Mouse (Mus musculus) spleen, adult 2 months (tissue): ENCODE results near the gene Eml5. TPM values are rescaled to one million over a fixed set of nuclear protein-coding genes. Genes with fewer than 3 reads are reported as not detected.

Experiments used
- DNase-seq, 2 experiments: peaks; one replicate each; pipeline versions ENCODE4 v3.0.0 to v3.0.0-alpha.2; 2012 to 2021; ENCODE audit warnings: low spot score in 2 of 2, low read depth in 1 of 2
- H3K27ac ChIP-seq: fragments of 200-500 bp; 2 replicates; pipeline ENCODE4 v1.5.1; 2012; ENCODE audit warnings: low read length, inconsistent platforms; ENCODE audit not compliant: insufficient read depth
- H3K27me3 ChIP-seq: fragments of 200-500 bp; 2 replicates; pipeline ENCODE4 v1.6.1; 2012; ENCODE audit warnings: mild to moderate bottlenecking, moderate library complexity, low read length, inconsistent platforms; ENCODE audit not compliant: control insufficient read depth, insufficient read depth
- H3K36me3 ChIP-seq: fragments of 200-500 bp; 2 replicates; pipeline ENCODE4 v1.6.1; 2012; ENCODE audit warnings: mild to moderate bottlenecking, low read length, inconsistent platforms; ENCODE audit not compliant: control insufficient read depth, insufficient read depth
- H3K4me1 ChIP-seq: fragments of 200-500 bp; 2 replicates; pipeline ENCODE4 v1.6.1; 2011; ENCODE audit warnings: inconsistent platforms; ENCODE audit not compliant: control insufficient read depth, insufficient read depth, insufficient read length
- H3K4me3 ChIP-seq: fragments of 200-500 bp; 2 replicates; pipeline ENCODE4 v1.5.1; 2011; ENCODE audit warnings: mild to moderate bottlenecking, inconsistent platforms; ENCODE audit not compliant: insufficient read depth, insufficient read length; ENCODE audit errors: extremely low read depth
- CTCF ChIP-seq: fragments of 200-500 bp; IDR thresholded peaks from 2 replicates; pipeline ENCODE4 v1.5.1; 2011; ENCODE audit warnings: mild to moderate bottlenecking, inconsistent platforms; ENCODE audit not compliant: insufficient read depth, insufficient read length, insufficient replicate concordance; ENCODE audit errors: extremely low read depth
- POLR2A ChIP-seq: fragments of 200-500 bp; IDR thresholded peaks from 2 replicates; pipeline ENCODE4 v1.6.1; 2011; ENCODE audit warnings: low read depth, low read length, inconsistent platforms
- WGBS: fragments of 180-500 bp; shearing (Covaris S2); methylation state at CpG from one replicate; pipeline ENCODE4 v1.1.7; 2018; 5-methylcytosine and 5-hydroxymethylcytosine counted together
- polyA plus RNA-seq: library from polyadenylated mRNA; depleted of rRNA; stranded (reverse); fragments of >200 nt; gene quantifications from 2 replicates; pipeline ENCODE4 v1.2.3, GENCODE M21; 2012

The Eml5 gene
- polyA plus RNA-seq, 1 experiment: 3.6 TPM

DNA sequence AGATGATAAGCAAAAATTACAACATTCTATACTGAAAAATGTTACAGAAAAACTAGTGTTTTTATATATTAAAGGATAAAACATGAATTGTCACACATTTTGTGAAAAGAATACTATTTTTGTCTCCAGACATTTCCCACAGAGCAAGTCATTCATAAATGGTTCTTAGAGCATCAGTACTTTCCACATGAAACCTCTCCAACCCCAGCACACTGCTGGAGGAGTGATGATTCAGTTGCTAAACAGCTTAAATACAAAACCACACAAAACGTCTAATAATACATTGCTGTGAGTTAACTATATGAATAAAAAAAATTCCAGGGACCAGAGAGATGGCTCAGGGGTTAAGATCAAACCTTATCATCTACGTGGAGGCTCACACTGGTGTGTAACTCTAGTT, 26.1 kb downstream of the Eml5 start:
- 84% methylated on average over 2 of the region's 2 CpGs for WGBS
- Histone ChIP-seq H3K27me3 (no peaks in the 10 kb centered on the region), H3K27ac (no peak overlapping the region), H3K36me3 (no peaks in the 10 kb centered on the region; the same call in 1 of the 2 replicates), H3K4me3 (no peak overlapping the region), H3K4me1 (no peaks in the 10 kb centered on the region)
- no peak for TF ChIP-seq POLR2A
- TF ChIP-seq CTCF: no peak
- no peak for DNase-seq

- DNase-seq: no peak
- WGBS: 93% methylated on average over 10 of the region's 10 CpGs
- TF ChIP-seq CTCF (no peak), POLR2A (no peak)
- Histone ChIP-seq H3K4me1 (no peaks in the 10 kb centered on the region), H3K27me3 (no peaks in the 10 kb centered on the region), H3K36me3 (no peaks in the 10 kb centered on the region), H3K4me3 (no peak overlapping the region), H3K27ac (no peak overlapping the region)
Measured at GRCm38 (mm10) chr12:98872836-98873235, 28.4 kb downstream of the Eml5 start.

GRCm38 (mm10) chr12:98863436-98863835, 37.8 kb downstream of the Eml5 start:
- no peak for DNase-seq
- no peaks in the 10 kb centered on the region for H3K27me3 ChIP-seq
- H3K4me3 ChIP-seq: no peak overlapping the region
- 65% methylated on average over 4 of the region's 4 CpGs for WGBS
- no peaks in the 10 kb centered on the region for H3K4me1 ChIP-seq
- no peak overlapping the region for H3K27ac ChIP-seq
- H3K36me3 ChIP-seq: no peaks in the 10 kb centered on the region
- TF ChIP-seq CTCF (no peak), POLR2A (no peak)

DNA sequence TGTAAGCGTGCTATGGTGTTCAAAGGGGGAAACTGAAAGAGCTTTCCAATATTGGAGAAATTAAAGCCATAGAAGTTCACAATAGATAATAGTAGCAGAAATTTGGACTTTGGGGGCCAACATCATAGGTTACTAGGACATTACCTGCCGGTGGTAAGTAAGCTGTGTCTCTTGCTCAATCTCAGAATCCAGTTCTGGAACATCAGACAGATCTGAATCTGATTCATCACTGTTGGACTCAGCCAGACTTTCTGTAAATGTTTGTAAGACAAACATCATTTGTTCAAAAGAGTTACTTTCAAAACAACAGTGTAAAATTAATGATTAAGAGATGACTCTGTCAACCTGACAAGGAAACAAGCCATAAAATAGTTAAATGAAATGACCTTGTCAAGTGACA, 41.0 kb downstream of the Eml5 start:
- no peak for DNase-seq
- Histone ChIP-seq H3K4me3 (no peak overlapping the region), H3K27me3 (no peaks in the 10 kb centered on the region), H3K36me3 (no peaks in the 10 kb centered on the region), H3K27ac (no peak overlapping the region), H3K4me1 (no peaks in the 10 kb centered on the region)
- 92% methylated on average over 2 of the region's 2 CpGs for WGBS
- no peak for TF ChIP-seq POLR2A
- no peak for TF ChIP-seq CTCF

DNA sequence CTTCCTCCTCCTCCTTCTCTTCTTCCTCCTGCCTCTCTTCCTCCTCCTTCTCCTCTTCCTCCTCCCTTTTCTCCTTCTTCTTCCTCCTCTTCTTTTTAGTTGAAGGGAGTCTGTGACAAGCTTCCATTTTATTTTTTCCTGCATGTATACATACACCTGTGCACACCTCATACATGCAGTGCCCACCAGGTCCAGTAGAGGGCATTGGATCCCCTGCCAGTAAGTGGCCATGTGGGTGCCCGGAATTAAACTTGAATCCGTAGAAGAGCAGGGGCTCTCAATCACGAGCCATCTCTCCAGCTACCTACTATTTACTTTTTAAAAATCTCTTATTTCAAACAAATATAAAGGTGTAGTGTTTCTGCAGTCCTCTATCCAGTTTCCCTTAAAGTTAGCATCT, 50.5 kb downstream of the Eml5 start:
- no peaks in the 10 kb centered on the region for H3K4me1 ChIP-seq
- H3K4me3 ChIP-seq: no peak overlapping the region
- H3K27ac ChIP-seq: no peak overlapping the region
- TF ChIP-seq CTCF (peak; percentile 48; the same call in 1 of the 2 replicates), POLR2A (no peak)
- no peaks in the 10 kb centered on the region for H3K36me3 ChIP-seq
- H3K27me3 ChIP-seq: no peaks in the 10 kb centered on the region
- peak; percentile 4 to 52 for DNase-seq
- 15% methylated on average over 3 of the region's 3 CpGs for WGBS

DNA sequence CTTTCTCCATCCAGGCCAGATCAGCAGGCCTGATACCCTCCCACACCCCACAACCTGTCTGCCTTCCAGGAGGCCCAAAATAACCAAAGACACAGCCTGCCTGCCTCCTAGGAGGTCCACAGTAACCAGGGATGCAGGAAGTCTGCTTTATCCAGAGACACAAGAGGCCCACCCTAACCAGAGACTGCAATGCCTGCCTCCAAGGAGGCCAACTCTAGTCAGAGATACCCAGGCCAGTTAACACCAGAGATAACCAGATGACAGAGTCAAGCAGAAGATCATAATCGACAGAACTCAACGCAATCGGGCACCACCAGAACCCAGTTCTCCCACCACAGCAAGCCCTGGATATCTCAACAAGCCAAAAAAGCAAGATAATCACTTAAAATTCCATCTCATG, 56.5 kb downstream of the Eml5 start:
- H3K36me3 ChIP-seq: peaks cover 1% of the 10 kb centered on the region; the same call in 1 of the 2 replicates
- no peaks in the 10 kb centered on the region for H3K27me3 ChIP-seq
- no peak overlapping the region for H3K27ac ChIP-seq
- no peak overlapping the region for H3K4me3 ChIP-seq
- 97% methylated on average over 3 of the region's 3 CpGs for WGBS
- TF ChIP-seq CTCF: no peak
- no peak for TF ChIP-seq POLR2A
- no peak for DNase-seq
- no peaks in the 10 kb centered on the region; the same call in 1 of the 2 replicates for H3K4me1 ChIP-seq

DNA sequence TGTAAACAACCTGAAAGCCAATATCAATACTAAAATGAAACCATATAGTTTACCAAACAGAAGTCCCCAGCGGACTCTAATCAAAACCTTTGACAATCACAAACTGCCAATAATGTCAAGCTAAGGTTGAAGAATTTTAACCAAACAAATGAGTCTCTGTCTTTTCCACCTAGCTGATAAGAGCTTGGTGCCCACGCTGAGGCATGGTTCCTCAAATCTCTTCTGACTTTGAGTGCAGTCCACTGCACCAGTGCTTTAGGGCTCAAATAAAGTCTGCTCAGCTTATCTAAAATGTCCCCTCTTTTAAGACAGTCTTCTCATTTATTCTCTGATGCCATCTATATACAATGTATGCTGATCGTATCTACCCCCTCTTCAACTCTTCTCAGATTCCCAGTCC, 61.1 kb downstream of the Eml5 start:
- peaks cover 2% of the 10 kb centered on the region for H3K4me1 ChIP-seq
- H3K4me3 ChIP-seq: no peak overlapping the region
- H3K27ac ChIP-seq: no peak overlapping the region
- 79% methylated on average over 3 of the region's 3 CpGs for WGBS
- no peak for DNase-seq
- no peaks in the 10 kb centered on the region for H3K27me3 ChIP-seq
- TF ChIP-seq CTCF (no peak), POLR2A (no peak)
- peaks cover 1% of the 10 kb centered on the region; the same call in 1 of the 2 replicates for H3K36me3 ChIP-seq
